Mouse (Mus musculus): ENCODE results near the gene Wrap73.

Gene Wrap73

GRCm38 (mm10) chr4:154140213-154141008 is 1.8 kb upstream of the Wrap73 start:
- peak; percentile 65 for DNase-seq

DNA sequence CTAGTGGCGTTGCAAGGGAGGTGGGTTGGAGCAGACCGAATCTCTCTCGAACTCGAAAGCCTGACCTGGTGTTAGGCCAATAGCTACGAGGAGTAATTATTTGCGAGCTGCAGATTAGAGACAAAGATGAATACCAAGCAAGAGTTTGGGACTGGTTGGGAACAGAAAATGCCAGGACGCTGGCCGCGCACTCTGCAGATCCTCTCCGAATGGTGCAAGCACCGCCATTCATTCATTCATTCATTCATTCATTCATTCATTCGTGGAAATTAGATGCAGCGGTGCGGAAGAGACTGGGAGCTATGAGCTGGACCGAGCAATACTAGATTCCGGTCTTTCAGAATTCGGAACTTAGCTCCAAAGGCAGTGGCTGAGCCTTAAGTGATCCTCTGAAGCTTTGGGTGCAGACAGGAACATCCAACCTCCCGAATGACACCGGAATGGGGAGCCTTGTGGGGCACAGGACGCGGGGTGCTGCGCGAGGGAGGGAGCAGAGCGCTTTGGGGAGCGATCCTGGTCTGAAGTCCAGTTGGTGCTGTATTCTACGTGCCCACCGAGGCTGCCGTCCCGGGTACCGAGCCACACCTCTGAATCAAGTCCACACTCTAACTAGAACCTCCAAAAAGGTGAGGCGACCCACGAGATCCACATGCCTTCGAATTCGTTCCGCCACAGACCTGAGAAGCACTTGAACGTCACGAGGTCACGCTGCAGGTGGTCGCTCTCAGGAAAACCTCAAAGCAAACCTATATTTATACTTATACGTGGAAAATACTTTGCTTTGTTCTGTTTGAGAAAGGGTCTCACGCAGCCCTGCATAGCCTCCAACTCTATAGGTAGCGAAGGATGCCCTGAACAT is 934 bp upstream of the Wrap73 start:
- DNase-seq: peak; percentile 59

- peak; percentile 31 for DNase-seq
Measured at GRCm38 (mm10) chr4:154144712-154145111, 2.5 kb downstream of the Wrap73 start.

DNA sequence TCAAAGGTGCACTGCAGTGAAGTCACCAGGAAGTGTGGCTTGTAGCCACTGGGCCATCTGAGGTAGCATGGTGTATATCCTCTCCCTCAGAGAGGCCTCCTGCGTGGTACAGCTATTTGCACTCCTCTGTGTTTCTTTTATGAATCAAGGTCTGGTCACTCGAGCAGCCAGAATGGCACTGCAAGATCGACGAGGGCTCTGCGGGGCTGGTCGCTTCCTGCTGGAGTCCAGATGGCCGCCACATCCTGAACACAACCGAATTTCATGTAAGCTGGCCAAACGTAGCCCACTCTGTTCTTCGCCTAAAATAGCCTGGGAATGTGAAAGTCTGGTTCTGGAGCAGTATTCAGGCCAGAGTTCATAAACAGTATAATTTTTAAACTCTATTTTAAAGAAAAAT is 4.2 kb downstream of the Wrap73 start:
- DNase-seq: peak; percentile 82

DNA sequence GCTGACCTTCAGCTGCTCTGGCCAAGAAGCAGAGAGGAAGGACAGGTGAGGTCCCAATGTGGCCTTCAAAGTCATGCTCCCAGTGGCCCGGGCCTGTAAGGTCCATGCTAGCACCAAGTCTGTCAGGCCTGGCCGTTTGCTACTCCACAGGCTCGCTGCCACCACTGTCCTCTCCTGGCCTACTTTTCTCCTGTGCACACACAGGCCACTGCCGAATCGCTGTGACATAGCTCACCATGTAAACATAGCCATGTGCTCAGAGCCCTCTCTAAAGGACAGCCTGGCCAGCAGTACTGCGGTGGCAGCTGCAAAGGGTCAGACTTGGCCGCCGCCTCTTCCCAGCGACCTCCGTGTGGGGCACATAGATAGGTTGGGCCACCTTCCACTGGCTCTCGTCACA is 11.9 kb downstream of the Wrap73 start:
- peak; percentile 17 for DNase-seq

GRCm38 (mm10) chr4:154156050-154156449 is 13.9 kb downstream of the Wrap73 start:
- peak; percentile 51 for DNase-seq

GRCm38 (mm10) chr4:154157970-154158662 is 15.9 kb downstream of the Wrap73 start:
- peak; percentile 54 for DNase-seq

DNA sequence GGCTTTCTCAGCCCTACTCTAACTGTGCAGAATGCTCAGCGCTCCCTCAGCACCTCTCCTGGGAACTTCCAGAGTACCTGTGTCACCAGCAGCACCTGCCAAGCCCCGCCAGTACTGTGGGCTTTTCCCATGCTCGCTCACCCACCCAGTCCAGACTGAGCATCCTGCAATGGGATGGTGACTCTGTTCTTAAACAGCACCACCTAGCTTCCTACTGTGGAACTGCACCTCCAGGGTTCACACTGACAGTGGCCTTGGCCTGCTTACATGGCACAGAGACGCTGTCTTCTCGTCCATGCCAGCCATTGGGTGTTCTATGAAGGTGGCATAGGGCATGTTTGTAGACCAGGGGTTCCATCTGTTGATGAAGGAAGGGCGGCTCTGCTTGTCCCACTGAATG is 16.8 kb downstream of the Wrap73 start:
- DNase-seq: peak; percentile 93

- DNase-seq: peak; percentile 70
Measured at GRCm38 (mm10) chr4:154159961-154160537, 17.9 kb downstream of the Wrap73 start.

DNA sequence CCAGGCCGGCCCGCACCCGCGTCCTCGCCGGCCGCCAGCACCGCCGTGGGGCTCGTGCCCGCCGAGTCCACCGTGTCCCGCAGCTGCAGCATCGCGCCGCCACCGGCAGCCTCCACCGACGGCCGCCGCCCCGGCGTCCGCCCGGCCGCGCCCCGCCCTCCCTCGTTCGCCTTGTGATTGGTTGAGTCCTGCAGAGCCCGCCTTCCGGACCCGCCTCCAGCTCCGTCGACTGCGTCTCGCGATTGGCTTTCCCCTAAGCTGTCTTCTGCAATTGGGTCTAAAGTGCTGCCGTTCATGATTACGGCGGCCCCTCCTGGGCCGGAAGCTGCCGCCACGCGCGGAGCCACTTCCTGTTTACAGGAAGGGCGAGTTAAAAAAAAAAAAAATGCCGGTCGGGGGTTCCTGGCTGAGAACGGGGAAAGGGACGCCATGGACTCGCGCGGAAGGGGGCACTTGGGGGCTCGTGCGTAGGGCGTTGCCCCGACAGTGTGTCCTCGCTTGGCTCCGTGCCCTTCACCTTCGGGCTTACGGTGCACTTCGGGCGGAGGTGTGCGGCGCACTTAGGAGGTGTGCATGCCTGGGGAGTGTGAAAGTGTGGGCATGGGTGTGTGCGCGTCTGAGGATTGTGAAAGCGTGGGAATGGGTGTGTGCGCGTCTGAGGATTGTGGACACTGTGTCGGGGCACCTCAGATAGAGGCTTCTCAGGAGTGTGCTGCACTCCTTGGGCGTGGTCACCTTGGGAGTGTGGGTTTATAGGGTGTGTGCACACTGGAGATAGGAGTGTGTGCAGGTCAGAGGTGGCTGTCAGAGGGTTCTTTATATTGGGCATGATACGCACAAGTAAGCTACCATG is 18.6 kb downstream of the Wrap73 start, which contains the start of gene Tprgl:
Tprgl (minus strand) TSS at position 129 of the 853 bp plus-strand sequence.
- DNase-seq: peak; percentile 96

DNA sequence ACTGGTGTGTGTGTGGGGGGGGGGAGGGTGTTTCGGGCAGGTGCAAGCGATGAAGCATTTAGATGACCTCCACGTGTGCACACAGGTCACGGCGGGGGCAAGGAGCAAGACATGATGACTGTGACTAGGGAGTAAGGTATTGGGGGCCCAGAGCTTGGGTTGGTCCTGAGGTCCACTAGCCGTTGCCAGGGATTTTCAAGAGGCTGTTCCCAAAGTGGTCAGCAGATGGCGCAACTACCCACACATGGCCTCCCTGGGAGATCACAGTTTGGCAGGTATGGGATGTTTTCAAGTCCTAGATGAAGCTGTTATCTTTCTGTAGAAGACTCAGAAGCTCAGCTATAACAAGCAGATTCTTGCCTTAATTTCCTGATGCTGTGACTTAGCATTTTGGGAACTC is 21.1 kb downstream of the Wrap73 start:
- DNase-seq: peak; percentile 79

- peak; percentile 48 for DNase-seq
Measured at GRCm38 (mm10) chr4:154167053-154167452, 24.9 kb downstream of the Wrap73 start.

GRCm38 (mm10) chr4:154170021-154170420 is 27.8 kb downstream of the Wrap73 start:
- DNase-seq: no peak

DNA sequence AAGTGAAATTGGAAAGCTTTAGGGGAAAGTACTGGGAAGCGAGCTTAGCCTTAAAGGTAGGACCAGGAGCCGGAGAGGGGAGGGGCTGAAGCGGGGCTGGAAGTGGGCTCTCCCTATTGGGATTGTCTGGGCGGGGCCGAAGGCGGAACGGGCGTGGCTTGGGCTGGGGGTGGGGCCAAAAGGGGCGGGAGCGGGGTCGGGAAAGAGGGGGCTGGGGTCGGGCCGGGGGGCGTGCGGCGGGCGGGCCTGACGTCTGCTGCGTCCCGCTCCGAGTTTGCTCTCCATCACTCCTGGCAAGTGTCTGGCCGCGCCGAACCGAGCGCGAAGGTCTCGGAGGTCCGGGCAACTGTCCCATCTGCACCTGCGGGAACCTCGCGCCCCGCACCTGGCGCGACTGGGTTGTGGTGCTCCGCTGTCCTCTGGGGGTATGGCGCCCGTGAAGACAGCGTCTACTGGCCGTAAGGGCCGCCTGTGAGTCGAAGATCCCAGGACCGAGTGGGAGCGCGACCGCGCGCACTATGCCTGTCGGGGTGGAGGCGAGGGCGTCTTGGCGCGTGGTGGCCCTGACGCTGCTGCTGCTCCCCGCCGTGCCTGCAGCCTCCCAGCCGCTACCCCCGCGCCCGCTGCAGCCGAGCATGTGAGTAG is 28.5 kb downstream of the Wrap73 start, which contains the start of gene Megf6:
Megf6 (plus strand) TSS at position 225 of the 645 bp plus-strand sequence.
- no peak for DNase-seq

DNA sequence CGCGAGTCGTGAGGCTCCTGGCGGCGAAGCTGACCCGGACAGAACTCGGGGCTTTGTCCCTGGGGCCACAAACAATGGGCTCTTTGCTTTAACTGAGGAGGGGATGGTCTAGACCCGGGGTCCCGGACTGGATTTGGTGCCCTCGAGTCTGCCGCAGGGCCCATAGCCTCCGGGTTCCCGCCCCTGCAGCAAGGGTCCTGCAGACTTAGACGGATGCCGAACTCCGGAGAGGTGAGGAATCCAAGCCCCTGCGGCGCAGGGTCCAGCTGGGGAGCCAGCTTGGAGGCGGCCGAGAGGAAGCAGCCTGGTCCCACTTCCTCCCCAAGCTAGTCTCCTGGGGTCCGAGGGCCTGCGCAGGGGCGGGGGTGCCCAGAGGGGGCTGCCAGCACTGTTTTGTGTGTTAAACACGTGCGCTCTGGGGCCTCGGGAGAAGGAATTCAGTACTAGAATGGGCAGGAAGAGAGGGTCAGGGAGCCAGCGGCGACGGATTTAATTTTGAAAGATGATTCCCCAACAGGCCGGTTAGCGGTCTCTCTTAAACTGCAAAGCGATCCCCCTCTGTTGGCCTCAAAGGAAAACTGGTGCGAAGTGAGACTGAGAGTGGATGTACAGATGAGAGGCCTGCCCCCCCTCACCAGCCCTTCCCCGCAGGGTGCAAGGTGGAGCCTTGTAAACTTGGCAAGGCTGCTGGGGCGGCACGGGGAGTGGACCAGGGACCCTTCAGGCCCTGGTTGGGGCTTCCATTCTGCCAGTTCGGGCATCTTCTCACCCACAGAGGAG is 29.2 kb downstream of the Wrap73 start:
- DNase-seq: no peak

DNA sequence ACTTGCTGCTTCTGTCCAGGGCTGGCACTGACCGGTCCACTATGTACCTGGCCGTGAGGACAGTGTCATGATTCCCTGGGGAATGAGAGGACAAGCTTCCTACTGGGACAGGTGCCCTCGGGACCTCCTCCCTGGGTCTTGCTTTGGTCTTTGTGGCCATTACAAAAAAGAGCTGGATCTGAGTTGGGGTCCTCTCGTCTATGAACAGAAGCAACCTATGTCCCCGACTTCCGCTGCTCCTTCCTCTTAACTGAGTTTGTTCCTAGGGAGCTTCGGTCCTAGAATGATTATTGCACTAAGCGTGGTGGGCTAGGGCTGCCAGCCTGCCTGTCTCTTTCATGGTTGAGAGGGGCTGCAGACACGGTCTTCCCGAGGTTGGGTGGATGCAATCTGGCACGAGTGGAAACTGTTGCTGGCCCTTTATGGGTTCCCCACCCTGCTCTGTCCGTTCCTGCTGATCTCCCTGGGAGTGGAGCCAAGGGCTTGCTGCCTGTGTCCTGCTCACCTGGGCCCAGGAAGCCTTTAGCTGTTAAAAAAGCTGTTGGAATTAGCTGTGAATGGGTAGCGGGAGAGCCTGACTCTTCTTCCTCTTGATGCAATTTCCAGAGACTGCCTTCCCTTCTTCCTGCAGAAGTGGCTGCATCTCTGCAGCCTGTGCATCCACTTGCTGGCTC is 29.9 kb downstream of the Wrap73 start:
- DNase-seq: no peak

- DNase-seq: no peak
Measured at GRCm38 (mm10) chr4:154177257-154177656, 35.1 kb downstream of the Wrap73 start.

- no peak for DNase-seq
Measured at GRCm38 (mm10) chr4:154181001-154181400, 38.8 kb downstream of the Wrap73 start.

- DNase-seq: no peak
Measured at GRCm38 (mm10) chr4:154183566-154183965, 41.4 kb downstream of the Wrap73 start.

DNA sequence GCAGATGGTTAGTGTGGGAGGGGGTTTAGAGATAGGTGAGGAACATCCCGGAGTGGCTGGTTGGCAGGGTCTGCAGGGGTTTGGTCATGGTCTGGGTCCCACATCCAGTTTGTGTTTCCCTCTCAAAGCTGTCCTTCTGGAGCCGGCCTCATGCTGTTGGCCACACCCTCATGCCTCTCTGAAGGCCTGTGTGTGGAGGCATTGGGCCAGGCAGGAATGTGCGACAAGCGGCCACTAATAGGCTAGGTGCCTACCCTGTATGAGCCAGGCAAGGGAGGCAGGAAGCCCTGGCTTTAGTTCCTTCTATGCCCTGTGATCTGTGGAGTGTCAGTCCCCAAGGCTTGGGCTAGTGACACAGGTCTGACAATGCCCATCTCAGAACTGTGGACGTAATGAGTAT is 42.8 kb downstream of the Wrap73 start:
- no peak for DNase-seq
